Mouse (Mus musculus) forebrain, embryonic 12.5 days (tissue): ENCODE results near the gene Metap1d. TPM values are rescaled to one million over a fixed set of nuclear protein-coding genes. Genes with fewer than 3 reads are reported as not detected.

Source experiments
- ATAC-seq: fragments of 200-750 bp; cut with Nextera tagmentation; 2 replicates; pipeline ENCODE4 v1.8.0; 2017; ENCODE audit warnings: moderate TSS enrichment; ENCODE audit not compliant: low FRiP score
- H3K27ac ChIP-seq: fragments of 300-500 bp; sonication (generic); 2 replicates; pipeline ENCODE4 v1.5.1; 2016; ENCODE audit warnings: mild to moderate bottlenecking
- H3K27me3 ChIP-seq: fragments of 300-500 bp; sonication (generic); 2 replicates; pipeline ENCODE4 v1.6.1; 2016; ENCODE audit warnings: mild to moderate bottlenecking
- H3K36me3 ChIP-seq: fragments of 300-500 bp; sonication (generic); replicated peaks from 2 replicates; pipeline ENCODE4 v1.6.1; 2016; ENCODE audit warnings: mild to moderate bottlenecking
- H3K4me1 ChIP-seq: fragments of 300-500 bp; sonication (generic); 2 replicates; pipeline ENCODE4 v1.6.1; 2016
- H3K4me2 ChIP-seq: fragments of 300-500 bp; sonication (generic); 2 replicates; pipeline ENCODE4 v1.6.1; 2016; ENCODE audit warnings: mild to moderate bottlenecking, moderate library complexity
- H3K4me3 ChIP-seq: fragments of 300-500 bp; sonication (generic); replicated peaks from 2 replicates; pipeline ENCODE4 v1.5.1; 2016; ENCODE audit warnings: mild to moderate bottlenecking
- H3K9ac ChIP-seq: fragments of 300-500 bp; sonication (generic); 2 replicates; pipeline ENCODE4 v1.6.1; 2016; ENCODE audit warnings: mild to moderate bottlenecking
- H3K9me3 ChIP-seq: fragments of 300-500 bp; sonication (generic); 2 replicates; pipeline ENCODE4 v1.6.1; 2016
- WGBS: fragments of 180-500 bp; shearing (Covaris S2); methylation state at CpG from one replicate; pipeline ENCODE4 v1.1.7; 2016; 5-methylcytosine and 5-hydroxymethylcytosine counted together
- polyA plus RNA-seq: library from polyadenylated mRNA; unstranded; fragments of >200 nt; fragmentation: Nextera tagmentation; extraction: Ambion mirVana; gene quantifications from 2 replicates; pipeline ENCODE4 v1.2.1, GENCODE M21; 2016

The Metap1d gene
- polyA plus RNA-seq, 1 experiment from 2014 or later = 41.2 TPM

DNA sequence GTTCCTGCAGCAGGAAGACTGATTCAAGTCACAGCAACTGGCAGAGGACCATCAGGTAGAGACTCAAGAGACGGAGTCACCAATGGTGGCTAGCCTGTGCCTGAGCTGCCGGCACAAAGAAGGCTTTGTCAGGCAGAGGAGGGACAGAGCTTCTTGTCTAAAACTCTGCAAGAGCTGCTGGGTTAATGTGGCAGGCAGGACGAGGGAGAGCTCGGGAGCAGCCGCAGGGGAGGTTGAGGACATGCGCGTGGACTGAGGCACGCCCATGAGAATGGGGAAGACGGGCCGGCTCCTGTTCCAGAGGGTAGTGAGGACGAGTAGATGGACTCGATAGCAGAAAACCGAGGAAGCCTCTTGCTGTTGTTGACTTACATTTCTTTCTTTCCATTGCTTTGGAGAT is 5.5 kb downstream of the Metap1d start:
- H3K4me1 ChIP-seq = peaks cover 12% of the 10 kb centered on the region
- no peak overlapping the region for H3K27ac ChIP-seq
- H3K27me3 ChIP-seq = no peaks in the 10 kb centered on the region
- no peak overlapping the region for H3K9ac ChIP-seq
- no peaks in the 10 kb centered on the region for H3K9me3 ChIP-seq
- no peak overlapping the region for H3K4me3 ChIP-seq
- no peak for ATAC-seq
- H3K36me3 ChIP-seq = no peaks in the 10 kb centered on the region
- 54% methylated on average over 13 of the region's 13 CpGs for WGBS
- H3K4me2 ChIP-seq = no peak overlapping the region

DNA sequence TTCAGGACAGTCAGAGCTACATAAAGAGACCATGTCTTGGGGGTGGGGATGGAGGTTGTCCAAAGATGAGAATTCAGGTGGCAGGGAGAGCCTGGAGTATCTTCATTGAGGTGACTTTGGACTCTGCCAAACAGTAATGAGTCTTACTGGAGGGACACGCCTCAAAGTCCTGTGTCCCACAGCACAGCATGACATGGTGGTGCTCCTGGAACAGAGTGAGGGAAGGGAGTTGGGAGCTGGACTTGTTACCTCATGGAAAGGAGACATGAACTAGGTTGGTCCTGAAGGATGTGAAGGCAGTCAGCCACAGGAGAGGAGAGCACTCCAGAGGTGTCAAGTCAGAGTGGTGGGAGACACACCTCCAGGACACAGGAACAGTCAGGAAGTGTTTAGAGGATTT is 6.6 kb downstream of the Metap1d start:
- Histone ChIP-seq H3K27ac (no peak overlapping the region), H3K36me3 (no peaks in the 10 kb centered on the region), H3K27me3 (no peaks in the 10 kb centered on the region), H3K9me3 (no peaks in the 10 kb centered on the region), H3K4me1 (peaks cover 7% of the 10 kb centered on the region), H3K9ac (no peak overlapping the region), H3K4me3 (no peak overlapping the region), H3K4me2 (no peak overlapping the region)
- WGBS = 90% methylated on average over 1 of the region's 1 CpGs
- ATAC-seq = no peak

DNA sequence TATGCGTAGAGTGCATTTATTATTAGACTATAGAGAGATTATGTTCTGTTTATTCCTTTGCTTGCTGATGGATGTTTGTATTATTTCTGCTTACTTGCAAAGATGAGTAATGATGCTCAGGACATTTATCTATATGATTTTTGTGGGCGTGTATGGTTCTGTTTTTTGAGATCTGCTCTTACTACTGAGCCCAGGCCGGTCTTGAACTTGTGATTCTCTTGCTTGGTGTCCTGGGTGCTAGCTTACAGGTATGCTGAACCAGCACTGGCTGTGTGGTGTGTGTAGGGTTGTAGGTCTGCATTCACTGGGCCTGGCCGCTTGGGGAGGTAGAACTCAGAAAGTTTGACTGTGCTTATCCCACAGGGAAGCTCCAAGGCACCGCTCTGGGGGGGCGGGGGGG is 8.1 kb downstream of the Metap1d start:
- H3K27me3 ChIP-seq = no peaks in the 10 kb centered on the region
- no peak overlapping the region for H3K9ac ChIP-seq
- peaks cover 10% of the 10 kb centered on the region for H3K4me1 ChIP-seq
- no peak overlapping the region for H3K4me3 ChIP-seq
- H3K9me3 ChIP-seq = no peaks in the 10 kb centered on the region
- ATAC-seq = no peak
- H3K27ac ChIP-seq = no peak overlapping the region
- WGBS = 70% methylated on average over 6 of the region's 6 CpGs
- H3K4me2 ChIP-seq = no peak overlapping the region
- no peaks in the 10 kb centered on the region for H3K36me3 ChIP-seq

DNA sequence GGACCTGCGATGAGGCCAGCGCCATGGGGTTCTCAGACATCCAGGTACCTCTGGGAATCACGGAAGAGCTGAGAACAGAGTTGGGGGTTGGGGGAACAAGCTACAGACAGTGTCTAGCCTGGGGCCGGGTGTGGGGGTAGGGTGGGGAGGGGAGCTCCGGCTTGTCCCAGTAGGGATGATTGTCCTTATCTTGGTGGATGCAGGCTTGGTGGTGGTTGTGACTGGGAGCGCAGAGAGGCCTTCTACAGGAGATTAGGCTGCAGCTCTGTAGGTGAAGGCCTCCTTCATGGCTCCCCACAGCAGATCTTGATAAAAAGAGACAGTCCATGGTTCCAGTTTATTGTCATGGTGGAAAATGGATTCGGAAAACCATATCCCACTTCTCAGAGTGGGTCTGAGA is 8.5 kb downstream of the Metap1d start:
- ATAC-seq = no peak
- 63% methylated on average over 7 of the region's 7 CpGs for WGBS
- H3K4me2 ChIP-seq = no peak overlapping the region
- H3K9ac ChIP-seq = no peak overlapping the region
- peaks cover 12% of the 10 kb centered on the region for H3K4me1 ChIP-seq
- H3K9me3 ChIP-seq = no peaks in the 10 kb centered on the region
- no peak overlapping the region for H3K4me3 ChIP-seq
- no peak overlapping the region for H3K27ac ChIP-seq
- no peaks in the 10 kb centered on the region for H3K27me3 ChIP-seq
- no peaks in the 10 kb centered on the region for H3K36me3 ChIP-seq

DNA sequence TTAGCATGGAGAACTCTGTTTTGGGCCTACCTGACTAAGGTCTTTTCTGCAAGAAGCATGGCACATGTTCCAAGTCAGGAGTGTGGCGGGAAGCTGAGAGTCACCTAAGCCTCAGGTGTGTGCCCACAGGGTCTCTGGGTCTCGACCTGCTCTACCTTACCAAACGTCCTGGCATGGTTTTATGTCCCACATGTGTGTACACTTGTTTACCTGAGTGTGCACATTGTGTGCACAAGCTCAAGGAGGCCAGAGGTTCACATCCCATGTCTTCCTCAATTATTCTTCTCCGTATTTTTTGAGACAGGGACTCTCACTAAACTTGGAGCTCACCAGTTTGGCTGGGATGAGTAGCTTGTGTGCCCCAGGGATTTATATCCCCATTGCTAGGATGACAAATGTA is 9.0 kb downstream of the Metap1d start:
- no peaks in the 10 kb centered on the region for H3K9me3 ChIP-seq
- H3K27ac ChIP-seq = no peak overlapping the region
- H3K27me3 ChIP-seq = no peaks in the 10 kb centered on the region
- H3K4me2 ChIP-seq = no peak overlapping the region
- ATAC-seq = no peak
- 92% methylated on average over 4 of the region's 4 CpGs for WGBS
- no peaks in the 10 kb centered on the region for H3K36me3 ChIP-seq
- H3K4me1 ChIP-seq = peaks cover 12% of the 10 kb centered on the region
- no peak overlapping the region for H3K4me3 ChIP-seq
- no peak overlapping the region for H3K9ac ChIP-seq

DNA sequence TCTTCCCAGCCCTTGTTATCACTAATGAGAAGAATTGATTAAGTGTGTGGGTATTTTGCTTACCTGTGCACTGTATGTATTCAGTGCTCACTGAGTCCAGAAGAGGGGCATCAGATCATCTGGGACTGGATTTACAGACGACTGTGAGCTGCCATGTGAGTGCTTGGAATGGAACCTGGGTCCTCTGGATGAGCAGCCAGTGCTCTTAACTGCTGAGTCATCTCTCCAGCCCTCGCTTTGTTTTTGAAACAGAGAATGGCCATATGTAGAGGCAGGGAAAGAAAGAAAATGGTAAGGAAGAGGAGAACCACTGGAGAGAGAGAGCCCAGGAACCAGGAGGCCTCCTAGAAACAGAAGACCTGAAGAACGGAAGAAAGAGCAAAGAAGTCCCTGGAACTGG is 9.5 kb downstream of the Metap1d start:
- no peaks in the 10 kb centered on the region for H3K27me3 ChIP-seq
- H3K9me3 ChIP-seq = no peaks in the 10 kb centered on the region
- ATAC-seq = no peak
- WGBS = 75% methylated on average over 3 of the region's 3 CpGs
- no peak overlapping the region for H3K4me2 ChIP-seq
- H3K9ac ChIP-seq = no peak overlapping the region
- no peak overlapping the region for H3K4me3 ChIP-seq
- peaks cover 11% of the 10 kb centered on the region for H3K4me1 ChIP-seq
- H3K27ac ChIP-seq = no peak overlapping the region
- H3K36me3 ChIP-seq = no peaks in the 10 kb centered on the region

DNA sequence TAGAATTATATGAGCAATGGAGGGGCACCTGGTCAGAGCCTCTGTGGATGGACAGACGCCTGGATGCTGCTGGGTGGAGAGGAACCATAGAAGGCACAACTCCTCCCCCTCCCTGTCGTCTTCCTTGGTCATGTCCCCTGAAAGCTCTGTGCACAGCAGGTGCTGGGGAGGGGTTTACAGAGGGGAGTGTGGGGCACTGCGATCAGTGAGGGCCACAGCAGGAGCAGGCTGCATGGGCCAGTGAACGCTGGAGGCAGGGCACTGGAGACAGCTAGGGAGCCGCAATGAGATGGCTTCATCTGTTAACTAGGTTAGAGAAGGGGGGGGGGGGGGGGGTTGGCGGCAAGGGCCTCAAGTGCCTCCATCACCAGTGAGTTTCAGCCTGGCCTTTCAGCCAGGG is 13.0 kb downstream of the Metap1d start:
- Histone ChIP-seq H3K27me3 (no peaks in the 10 kb centered on the region), H3K4me1 (peaks cover 6% of the 10 kb centered on the region), H3K9me3 (no peaks in the 10 kb centered on the region), H3K27ac (no peak overlapping the region), H3K4me3 (no peak overlapping the region), H3K36me3 (no peaks in the 10 kb centered on the region), H3K9ac (no peak overlapping the region), H3K4me2 (no peak overlapping the region)
- WGBS = 10% methylated on average over 6 of the region's 6 CpGs
- no peak for ATAC-seq

DNA sequence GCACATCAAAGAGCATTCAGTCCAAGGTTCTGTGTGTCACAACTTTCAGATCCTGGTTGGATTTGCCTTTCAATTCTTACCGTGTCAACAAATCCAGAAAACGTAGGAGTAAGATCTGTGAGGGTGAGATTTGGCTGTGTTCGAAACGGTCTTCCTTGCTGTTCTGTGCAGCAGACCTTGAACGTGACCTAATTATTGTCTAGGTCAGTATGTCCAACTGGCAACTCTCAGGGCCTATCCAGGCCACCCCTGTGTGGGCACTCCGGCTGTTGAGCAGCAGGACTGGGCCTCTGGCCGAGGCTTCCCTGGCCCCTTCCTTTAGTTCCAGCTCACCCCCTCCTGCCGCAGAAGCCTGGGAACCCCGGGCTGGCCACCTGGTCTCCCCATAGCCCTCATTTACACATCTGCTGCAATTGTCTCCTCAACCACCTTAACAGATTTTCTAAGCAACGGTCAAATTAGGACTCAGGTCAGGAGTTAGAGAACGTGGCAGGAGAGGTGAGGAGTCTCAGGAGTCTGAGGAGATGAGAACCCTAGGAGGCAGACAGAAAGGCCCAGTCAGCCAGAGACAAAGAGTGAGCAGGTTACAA is 13.9 kb downstream of the Metap1d start:
- Histone ChIP-seq H3K4me2 (no peak overlapping the region), H3K4me1 (peaks cover 6% of the 10 kb centered on the region), H3K9ac (no peak overlapping the region), H3K4me3 (no peak overlapping the region), H3K27me3 (no peaks in the 10 kb centered on the region), H3K36me3 (no peaks in the 10 kb centered on the region), H3K9me3 (no peaks in the 10 kb centered on the region), H3K27ac (no peak overlapping the region)
- ATAC-seq = no peak
- WGBS = 67% methylated on average over 11 of the region's 11 CpGs

DNA sequence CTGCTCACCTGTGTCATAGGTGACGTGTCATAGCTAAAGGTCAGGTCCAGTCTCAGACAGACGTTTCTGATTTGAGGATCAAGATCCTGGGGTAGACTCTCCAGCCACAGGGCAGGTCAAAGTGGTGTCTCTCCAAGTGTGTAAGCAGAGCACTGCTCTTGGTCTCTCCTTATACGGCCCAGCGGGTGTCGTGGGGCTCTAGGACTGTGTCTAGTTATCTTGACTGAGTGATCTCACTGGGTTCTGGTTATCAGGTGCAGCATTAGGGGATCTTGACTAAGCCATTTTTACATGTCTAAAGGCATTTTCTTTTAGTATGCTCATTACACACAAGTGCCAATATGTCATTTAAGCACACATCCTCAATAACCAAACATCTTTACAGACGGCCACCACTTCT is 18.0 kb downstream of the Metap1d start:
- H3K9me3 ChIP-seq = no peaks in the 10 kb centered on the region
- H3K9ac ChIP-seq = no peak overlapping the region
- H3K27me3 ChIP-seq = no peaks in the 10 kb centered on the region
- 90% methylated on average over 6 of the region's 6 CpGs for WGBS
- no peak overlapping the region for H3K4me2 ChIP-seq
- no peak overlapping the region for H3K27ac ChIP-seq
- no peak for ATAC-seq
- H3K4me3 ChIP-seq = no peak overlapping the region
- H3K36me3 ChIP-seq = no peaks in the 10 kb centered on the region
- H3K4me1 ChIP-seq = peaks cover 6% of the 10 kb centered on the region

DNA sequence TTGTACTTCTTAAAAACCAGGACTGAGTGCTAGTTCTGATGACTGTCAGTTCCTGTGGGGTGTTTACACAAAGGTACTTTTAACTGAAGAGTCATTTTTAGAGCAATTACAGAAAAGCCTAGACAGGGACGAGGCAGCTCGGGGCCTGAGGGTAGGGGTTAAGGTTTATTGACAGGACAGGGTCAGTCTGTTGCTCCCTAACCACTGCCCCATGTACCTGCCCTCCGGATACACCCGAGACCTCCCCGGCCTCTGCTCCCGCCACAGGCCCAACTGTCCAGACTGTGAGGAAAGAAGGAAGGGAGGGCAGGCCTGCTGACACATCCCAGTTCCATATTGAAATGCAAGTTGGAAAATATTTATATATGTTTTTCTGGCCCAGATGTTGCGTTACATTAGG is 20.8 kb downstream of the Metap1d start:
- Histone ChIP-seq H3K36me3 (no peaks in the 10 kb centered on the region), H3K4me2 (no peak overlapping the region), H3K4me3 (no peak overlapping the region), H3K9me3 (peaks cover 5% of the 10 kb centered on the region; the same call in 1 of the 2 replicates), H3K9ac (no peak overlapping the region), H3K27ac (no peak overlapping the region), H3K4me1 (peaks cover 4% of the 10 kb centered on the region; the same call in 1 of the 2 replicates), H3K27me3 (no peaks in the 10 kb centered on the region)
- ATAC-seq = no peak
- 72% methylated on average over 7 of the region's 7 CpGs for WGBS

DNA sequence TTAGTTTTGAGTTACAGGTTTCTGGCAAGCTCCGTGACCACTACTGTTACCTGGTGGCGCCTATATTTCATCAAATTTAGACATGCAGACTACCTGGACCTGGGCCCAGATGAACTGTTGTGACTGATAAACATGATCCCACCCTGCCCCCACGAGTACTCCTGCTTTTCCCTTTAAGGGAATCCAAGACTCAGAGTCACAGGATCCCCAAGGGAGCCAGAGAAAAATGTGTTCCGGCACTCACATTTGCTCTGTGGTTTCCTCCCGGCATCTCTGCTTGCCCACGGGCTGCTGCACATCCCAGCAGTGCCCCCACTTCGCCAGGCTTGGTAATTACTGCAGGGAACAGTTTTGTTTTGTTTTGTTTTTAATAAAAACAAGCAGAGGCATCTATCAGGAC is 21.3 kb downstream of the Metap1d start:
- no peaks in the 10 kb centered on the region for H3K27me3 ChIP-seq
- peaks cover 5% of the 10 kb centered on the region; the same call in 1 of the 2 replicates for H3K9me3 ChIP-seq
- no peak overlapping the region; the same call in 1 of the 2 replicates for H3K27ac ChIP-seq
- no peak overlapping the region for H3K4me2 ChIP-seq
- H3K9ac ChIP-seq = no peak overlapping the region
- WGBS = 65% methylated on average over 7 of the region's 7 CpGs
- H3K4me1 ChIP-seq = peaks cover 4% of the 10 kb centered on the region; the same call in 1 of the 2 replicates
- no peak for ATAC-seq
- no peak overlapping the region for H3K4me3 ChIP-seq
- no peaks in the 10 kb centered on the region for H3K36me3 ChIP-seq

DNA sequence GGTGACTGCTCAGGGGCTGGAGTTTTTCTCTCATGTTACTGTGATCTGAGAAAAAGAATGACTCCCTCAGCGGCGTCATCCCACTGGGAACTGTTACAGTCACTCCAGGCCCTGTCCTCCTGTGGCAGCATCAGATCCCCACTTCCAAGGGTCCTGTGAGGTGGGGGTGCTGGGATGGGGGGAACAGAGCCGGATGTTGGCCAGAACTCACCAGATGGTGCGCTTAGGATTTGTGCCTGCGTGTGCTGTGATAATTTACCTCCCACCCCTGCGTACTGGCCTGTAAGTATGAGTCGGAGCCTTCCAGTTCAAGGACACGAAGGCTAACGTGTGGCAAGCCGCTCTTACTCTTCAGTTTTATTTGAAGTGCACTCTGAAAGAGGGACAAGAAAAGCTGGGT is 22.2 kb downstream of the Metap1d start:
- H3K9ac ChIP-seq = no peak overlapping the region
- H3K27me3 ChIP-seq = no peaks in the 10 kb centered on the region
- WGBS = 81% methylated on average over 10 of the region's 10 CpGs
- H3K4me1 ChIP-seq = peaks cover 12% of the 10 kb centered on the region
- H3K9me3 ChIP-seq = peaks cover 5% of the 10 kb centered on the region; the same call in 1 of the 2 replicates
- no peak for ATAC-seq
- no peaks in the 10 kb centered on the region for H3K36me3 ChIP-seq
- no peak overlapping the region for H3K27ac ChIP-seq
- no peak overlapping the region for H3K4me2 ChIP-seq
- no peak overlapping the region for H3K4me3 ChIP-seq

DNA sequence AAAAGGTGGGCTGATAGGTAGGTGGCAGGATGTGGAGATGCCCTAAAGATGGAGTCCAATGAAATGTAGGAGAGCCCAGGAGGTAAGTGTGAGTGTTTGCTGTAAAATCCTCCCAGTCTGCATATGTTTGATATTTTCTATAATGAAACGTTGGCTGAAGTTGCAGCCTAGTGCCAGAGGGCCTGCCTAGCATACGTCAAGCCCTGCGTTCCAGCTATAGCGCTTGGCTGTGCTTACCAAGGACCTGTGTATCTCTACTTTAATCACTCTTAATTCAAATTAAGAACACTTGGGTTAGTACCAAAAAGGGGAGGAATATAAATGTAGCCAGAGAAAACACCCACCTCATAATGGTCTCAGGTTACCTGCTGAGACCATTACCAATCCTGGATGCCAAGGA is 22.7 kb downstream of the Metap1d start:
- H3K27me3 ChIP-seq = no peaks in the 10 kb centered on the region

More for the DNA sequence above, 22.7 kb downstream of the Metap1d start:
- Histone ChIP-seq H3K9me3 (peaks cover 5% of the 10 kb centered on the region; the same call in 1 of the 2 replicates), H3K9ac (no peak overlapping the region), H3K4me1 (peaks cover 13% of the 10 kb centered on the region), H3K4me3 (no peak overlapping the region), H3K4me2 (no peak overlapping the region), H3K36me3 (no peaks in the 10 kb centered on the region), H3K27ac (no peak overlapping the region)
- 77% methylated on average over 4 of the region's 4 CpGs for WGBS
- ATAC-seq = no peak
